Mouse (Mus musculus): ENCODE results near the gene Plek. TPM values are rescaled to one million over a fixed set of nuclear protein-coding genes. Genes with fewer than 3 reads are reported as not detected.
A peak's percentile ranks its signal among the peaks of the same experiment; 100 is the strongest.

The Plek gene
- polyA plus RNA-seq, 1 experiment from 2014 or later: 5.8 TPM

- ATAC-seq (ENCODE audit: low FRiP score, low TSS enrichment) (no peak), DNase-seq (peak; percentile 68)
- Histone ChIP-seq H3K4me1 (ENCODE audit: control insufficient read depth, insufficient read depth, low read length) (peaks cover 9% of the 10 kb centered on the region), H3K27ac (replicated peaks; ENCODE audit: low read depth, low read length) (no peak overlapping the region), H3K9me3 (ENCODE audit: control insufficient read depth, low read length) (no peaks in the 10 kb centered on the region), H3K27me3 (ENCODE audit: control insufficient read depth, insufficient read depth, low read length) (no peaks in the 10 kb centered on the region), H3K9ac (replicated peaks; ENCODE audit: low read length) (no peak overlapping the region), H3K4me3 (replicated peaks; ENCODE audit: low read depth, low read length) (no peak overlapping the region), H3K36me3 (ENCODE audit: control insufficient read depth, insufficient read depth, low read length) (no peaks in the 10 kb centered on the region), H3K4me2 (ENCODE audit: low read length) (no peak overlapping the region)
- 35% methylated on average over 1 of the region's 1 CpGs for WGBS
Observed at GRCm38 (mm10) chr11:16948756-16949155, 103.4 kb downstream of the Plek start.

DNA sequence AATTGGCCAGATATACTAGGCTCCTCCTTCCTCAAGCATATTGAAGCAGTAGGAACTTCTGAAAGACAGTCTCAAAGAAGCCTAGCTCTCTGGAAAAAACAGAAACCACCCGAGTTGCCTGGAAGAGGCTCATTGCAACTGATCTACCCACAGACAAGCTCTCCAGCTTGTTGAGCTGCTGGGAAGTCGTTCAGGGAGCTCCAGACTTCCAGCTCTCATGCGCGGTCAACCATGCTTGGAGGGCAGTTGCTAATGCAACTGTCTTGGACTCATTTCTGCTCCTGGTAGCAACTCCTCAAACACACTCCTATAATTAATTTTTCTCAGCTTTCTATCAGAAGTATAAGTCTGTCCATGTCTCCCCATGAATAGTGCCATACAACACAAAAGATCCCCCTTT, 109.2 kb downstream of the Plek start:
- DNase-seq: no peak
- Histone ChIP-seq H3K4me2 (ENCODE audit: low read length) (no peak overlapping the region), H3K27me3 (ENCODE audit: control insufficient read depth, insufficient read depth, low read length) (no peaks in the 10 kb centered on the region), H3K36me3 (ENCODE audit: control insufficient read depth, insufficient read depth, low read length) (no peaks in the 10 kb centered on the region), H3K27ac (replicated peaks; ENCODE audit: low read depth, low read length) (no peak overlapping the region), H3K4me1 (ENCODE audit: control insufficient read depth, insufficient read depth, low read length) (no peaks in the 10 kb centered on the region), H3K4me3 (replicated peaks; ENCODE audit: low read depth, low read length) (no peak overlapping the region), H3K9ac (replicated peaks; ENCODE audit: low read length) (no peak overlapping the region), H3K9me3 (ENCODE audit: control insufficient read depth, low read length) (no peaks in the 10 kb centered on the region)
- no peak for ATAC-seq (ENCODE audit: low FRiP score, low TSS enrichment)
- WGBS: 88% methylated on average over 4 of the region's 4 CpGs

DNA sequence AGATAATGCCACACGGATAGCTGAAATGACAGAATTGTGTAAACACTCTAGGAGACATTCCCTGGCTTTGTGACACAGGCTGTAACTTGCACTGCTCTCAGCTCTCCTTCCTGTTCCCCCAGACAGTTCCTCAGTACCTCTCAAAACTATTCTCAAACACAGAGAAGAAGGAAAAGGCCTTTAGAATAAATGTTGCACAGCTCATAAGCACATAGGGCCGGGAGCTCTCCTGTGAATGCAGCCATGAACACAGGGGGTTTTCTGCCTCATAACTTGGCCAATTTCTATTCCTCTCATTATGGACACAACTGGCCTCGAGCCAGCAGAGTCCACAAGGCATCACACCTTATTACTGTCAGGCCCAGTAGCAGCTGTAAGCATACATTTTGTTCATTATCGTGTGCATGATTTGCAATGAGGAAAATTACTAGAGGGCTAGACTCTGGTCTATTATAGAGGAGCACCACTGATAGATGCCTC, 110.2 kb downstream of the Plek start:
- Histone ChIP-seq H3K4me1 (ENCODE audit: control insufficient read depth, insufficient read depth, low read length) (no peaks in the 10 kb centered on the region), H3K27me3 (ENCODE audit: control insufficient read depth, insufficient read depth, low read length) (no peaks in the 10 kb centered on the region), H3K4me3 (replicated peaks; ENCODE audit: low read depth, low read length) (no peak overlapping the region), H3K9me3 (ENCODE audit: control insufficient read depth, low read length) (no peaks in the 10 kb centered on the region), H3K36me3 (ENCODE audit: control insufficient read depth, insufficient read depth, low read length) (no peaks in the 10 kb centered on the region), H3K9ac (replicated peaks; ENCODE audit: low read length) (no peak overlapping the region), H3K4me2 (ENCODE audit: low read length) (no peak overlapping the region), H3K27ac (replicated peaks; ENCODE audit: low read depth, low read length) (peak overlapping the region; percentile 49; the same call in 1 of the 2 replicates)
- DNase-seq (peak; percentile 69), ATAC-seq (ENCODE audit: low FRiP score, low TSS enrichment) (no peak)
- WGBS: 59% methylated on average over 4 of the region's 4 CpGs

DNA sequence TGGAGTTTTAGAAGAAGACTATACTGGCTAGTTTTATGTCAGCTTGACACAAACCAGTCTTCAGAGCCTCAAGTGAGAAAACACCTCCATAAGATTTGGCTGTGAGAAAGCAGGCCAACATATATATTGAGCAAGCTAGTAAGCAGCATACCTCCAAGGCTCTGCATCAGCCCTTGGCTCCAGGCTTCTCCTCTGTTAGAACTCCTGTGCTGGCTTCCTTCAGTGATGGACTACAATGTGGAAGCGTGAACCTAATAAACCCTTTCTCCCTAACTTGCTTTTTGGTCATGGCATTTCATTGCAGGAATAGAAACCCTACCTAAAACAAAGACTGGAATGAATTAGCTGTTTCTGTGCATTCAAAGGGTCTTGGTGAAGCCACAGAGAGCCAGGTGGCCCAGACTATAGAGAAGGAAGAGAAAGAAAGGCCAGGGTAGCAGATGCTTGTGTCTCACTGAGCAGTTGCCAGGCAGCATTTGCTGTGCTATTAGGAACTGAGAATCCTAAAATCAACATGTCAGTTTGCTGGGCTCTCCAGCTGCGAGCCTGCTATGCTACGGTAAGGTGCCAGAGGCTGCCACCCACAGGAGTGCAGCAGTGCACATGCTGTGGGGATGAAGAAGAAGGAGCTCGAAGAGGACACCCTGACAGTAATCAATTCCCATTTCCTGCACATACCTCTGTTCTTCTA, 110.9 kb downstream of the Plek start:
- Histone ChIP-seq H3K27me3 (ENCODE audit: control insufficient read depth, insufficient read depth, low read length) (no peaks in the 10 kb centered on the region), H3K4me3 (replicated peaks; ENCODE audit: low read depth, low read length) (no peak overlapping the region), H3K27ac (replicated peaks; ENCODE audit: low read depth, low read length) (peak overlapping the region; percentile 49; the same call in 1 of the 2 replicates), H3K9ac (replicated peaks; ENCODE audit: low read length) (no peak overlapping the region), H3K36me3 (ENCODE audit: control insufficient read depth, insufficient read depth, low read length) (no peaks in the 10 kb centered on the region), H3K9me3 (ENCODE audit: control insufficient read depth, low read length) (no peaks in the 10 kb centered on the region), H3K4me2 (ENCODE audit: low read length) (no peak overlapping the region), H3K4me1 (ENCODE audit: control insufficient read depth, insufficient read depth, low read length) (no peaks in the 10 kb centered on the region)
- WGBS: 23% methylated on average over 4 of the region's 4 CpGs
- peak; percentile 49 for DNase-seq
- peak; percentile 62 for ATAC-seq (ENCODE audit: low FRiP score, low TSS enrichment)

DNA sequence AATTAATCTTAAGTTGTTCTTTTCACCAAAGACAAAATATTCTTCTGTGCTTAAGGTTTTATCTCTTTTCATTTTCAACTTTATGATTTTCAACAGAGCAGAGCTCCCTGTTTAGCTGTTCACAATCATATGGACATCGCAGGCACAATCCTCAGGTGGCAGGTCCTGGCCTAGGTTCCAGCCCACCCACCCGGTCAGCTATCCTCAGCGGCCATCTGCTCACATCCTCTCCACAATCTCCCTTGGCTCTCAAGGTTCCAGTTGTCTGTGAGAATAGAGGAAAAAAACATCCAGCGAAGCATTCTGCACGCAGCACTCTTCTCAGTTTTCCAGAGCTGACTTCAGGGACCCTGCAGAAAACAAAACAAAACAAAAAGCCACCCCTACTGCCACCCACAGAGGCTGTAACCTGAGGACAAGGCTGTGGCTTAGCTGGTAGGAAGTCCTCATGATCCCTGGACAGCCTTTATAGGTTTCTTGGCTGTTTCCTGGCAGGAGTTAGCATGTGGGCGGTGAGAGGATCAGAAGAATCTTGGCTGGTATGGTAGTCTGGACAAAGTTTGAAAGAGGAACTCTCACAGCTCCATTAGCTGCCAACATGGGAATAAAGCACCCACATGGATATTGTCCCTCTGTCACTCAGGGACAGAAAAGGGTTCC, 116.5 kb downstream of the Plek start:
- no peaks in the 10 kb centered on the region for H3K9me3 ChIP-seq (ENCODE audit: control insufficient read depth, low read length)
- H3K36me3 ChIP-seq (ENCODE audit: control insufficient read depth, insufficient read depth, low read length): no peaks in the 10 kb centered on the region
- 83% methylated on average over 6 of the region's 6 CpGs for WGBS
- no peak for ATAC-seq (ENCODE audit: low FRiP score, low TSS enrichment)
- H3K27ac ChIP-seq (replicated peaks; ENCODE audit: low read depth, low read length): no peak overlapping the region
- DNase-seq: no peak
- no peaks in the 10 kb centered on the region for H3K27me3 ChIP-seq (ENCODE audit: control insufficient read depth, insufficient read depth, low read length)
- H3K4me2 ChIP-seq (ENCODE audit: low read length): no peak overlapping the region
- H3K4me1 ChIP-seq (ENCODE audit: control insufficient read depth, insufficient read depth, low read length): no peaks in the 10 kb centered on the region
- H3K4me3 ChIP-seq (replicated peaks; ENCODE audit: low read depth, low read length): no peak overlapping the region
- H3K9ac ChIP-seq (replicated peaks; ENCODE audit: low read length): no peak overlapping the region

GRCm38 (mm10) chr11:16932159-16932558, 120.0 kb downstream of the Plek start:
- Histone ChIP-seq H3K9ac (replicated peaks; ENCODE audit: low read length) (no peak overlapping the region), H3K27me3 (ENCODE audit: control insufficient read depth, insufficient read depth, low read length) (no peaks in the 10 kb centered on the region), H3K4me1 (ENCODE audit: control insufficient read depth, insufficient read depth, low read length) (no peaks in the 10 kb centered on the region), H3K36me3 (ENCODE audit: control insufficient read depth, insufficient read depth, low read length) (no peaks in the 10 kb centered on the region), H3K27ac (replicated peaks; ENCODE audit: low read depth, low read length) (no peak overlapping the region), H3K9me3 (ENCODE audit: control insufficient read depth, low read length) (no peaks in the 10 kb centered on the region), H3K4me2 (ENCODE audit: low read length) (no peak overlapping the region), H3K4me3 (replicated peaks; ENCODE audit: low read depth, low read length) (no peak overlapping the region)
- DNase-seq: no peak
- ATAC-seq (ENCODE audit: low FRiP score, low TSS enrichment): no peak
- WGBS: 92% methylated on average over 3 of the region's 3 CpGs

Other genes starting within 250 kb of the Plek start
- gene Fbxo48, start 101.0 kb downstream of the Plek start, polyA plus RNA-seq (2014; fragmentation: Nextera tagmentation; extraction: Ambion mirVana): 0.75 and 1.4 TPM in 2 replicates
- gene Cnrip1, start 795 bp downstream of the Plek start, polyA plus RNA-seq (2014; fragmentation: Nextera tagmentation; extraction: Ambion mirVana): 131 and 161 TPM in 2 replicates
- 141 and 200 TPM in 2 replicates for gene Ppp3r1, start 106.9 kb upstream of the Plek start, polyA plus RNA-seq (2014; fragmentation: Nextera tagmentation; extraction: Ambion mirVana)
- 17.5 and 22.0 TPM in 2 replicates for gene Wdr92, start 129.7 kb upstream of the Plek start, polyA plus RNA-seq (2014; fragmentation: Nextera tagmentation; extraction: Ambion mirVana)
- gene Pno1, start 159.2 kb upstream of the Plek start, polyA plus RNA-seq (2014; fragmentation: Nextera tagmentation; extraction: Ambion mirVana): 43.4 and 43.7 TPM in 2 replicates
- gene C1d, start 205.2 kb upstream of the Plek start, polyA plus RNA-seq (2014; fragmentation: Nextera tagmentation; extraction: Ambion mirVana): 173 and 184 TPM in 2 replicates

Measured in midbrain, embryonic 14.5 days (tissue).